Mouse (Mus musculus) cortical plate, adult 2 months (tissue): ENCODE data around the gene Itga9. TPM values are rescaled to one million over a fixed set of nuclear protein-coding genes. Genes with fewer than 3 reads are reported as not detected.

Experiments
- H3K27ac ChIP-seq: fragments of 200-500 bp; 2 replicates; pipeline ENCODE4 v1.5.1; 2012; ENCODE audit warnings: low read length, control low read depth, inconsistent platforms; ENCODE audit not compliant: insufficient read depth
- H3K4me1 ChIP-seq: fragments of 200-500 bp; 2 replicates; pipeline ENCODE4 v1.6.1; 2011; ENCODE audit warnings: low read length; ENCODE audit not compliant: control insufficient read depth, insufficient read depth
- H3K4me3 ChIP-seq: fragments of 200-500 bp; 2 replicates; pipeline ENCODE4 v1.5.1; 2011; ENCODE audit warnings: mild to moderate bottlenecking, low read length, control low read depth; ENCODE audit not compliant: insufficient read depth
- CTCF ChIP-seq: fragments of 200-500 bp; IDR thresholded peaks from 2 replicates; pipeline ENCODE4 v1.5.1; 2011; ENCODE audit warnings: mild to moderate bottlenecking, control low read depth, low read length; ENCODE audit not compliant: insufficient read depth; ENCODE audit errors: extremely low read depth
- POLR2A ChIP-seq: fragments of 200-500 bp; IDR thresholded peaks from 2 replicates; pipeline ENCODE4 v1.6.1; 2011; ENCODE audit warnings: mild to moderate bottlenecking, low read length, control low read depth; ENCODE audit not compliant: insufficient read depth; ENCODE audit errors: extremely low read depth
- polyA plus RNA-seq: library from polyadenylated mRNA; depleted of rRNA; stranded (reverse); fragments of >200 nt; gene quantifications from 2 replicates; pipeline ENCODE4 v1.2.3, GENCODE M21; 2012

Itga9 gene
- polyA plus RNA-seq, 1 experiment, result 2.5 TPM

GRCm38 (mm10) chr9:118843711-118844110 lies 237.2 kb downstream of the Itga9 start:
- Histone ChIP-seq H3K4me3 (no peak overlapping the region), H3K27ac (no peak overlapping the region)
- no peak for TF ChIP-seq CTCF
- no peak for TF ChIP-seq POLR2A

GRCm38 (mm10) chr9:118845003-118845402 lies 238.5 kb downstream of the Itga9 start:
- Histone ChIP-seq H3K4me3 (no peak overlapping the region), H3K4me1 (no peaks in the 10 kb centered on the region), H3K27ac (no peak overlapping the region)
- TF ChIP-seq POLR2A, result no peak
- TF ChIP-seq CTCF, result no peak

More at GRCm38 (mm10) chr9:118843711-118844110, 237.2 kb downstream of the Itga9 start:
- H3K4me1 ChIP-seq, result no peaks in the 10 kb centered on the region

- TF ChIP-seq POLR2A (no peak), CTCF (no peak)
Measured at GRCm38 (mm10) chr9:118846766-118847165, 240.3 kb downstream of the Itga9 start.

GRCm38 (mm10) chr9:118856665-118857064 lies 250.2 kb downstream of the Itga9 start:
- TF ChIP-seq POLR2A (no peak), CTCF (no peak)

More at GRCm38 (mm10) chr9:118846766-118847165, 240.3 kb downstream of the Itga9 start:
- no peak overlapping the region for H3K27ac ChIP-seq
- no peak overlapping the region for H3K4me3 ChIP-seq
- no peaks in the 10 kb centered on the region for H3K4me1 ChIP-seq

GRCm38 (mm10) chr9:118860613-118861141 lies 254.2 kb downstream of the Itga9 start:
- Histone ChIP-seq H3K4me1 (no peaks in the 10 kb centered on the region), H3K4me3 (no peak overlapping the region), H3K27ac (no peak overlapping the region)
- no peak for TF ChIP-seq CTCF
- no peak for TF ChIP-seq POLR2A

More at GRCm38 (mm10) chr9:118856665-118857064, 250.2 kb downstream of the Itga9 start:
- no peak overlapping the region for H3K4me3 ChIP-seq
- no peak overlapping the region for H3K27ac ChIP-seq
- H3K4me1 ChIP-seq, result no peaks in the 10 kb centered on the region

GRCm38 (mm10) chr9:118862214-118862613 lies 255.7 kb downstream of the Itga9 start:
- H3K4me3 ChIP-seq, result no peak overlapping the region
- no peak for TF ChIP-seq CTCF
- TF ChIP-seq POLR2A, result no peak

GRCm38 (mm10) chr9:118862852-118863260 lies 256.4 kb downstream of the Itga9 start:
- Histone ChIP-seq H3K27ac (no peak overlapping the region), H3K4me3 (no peak overlapping the region), H3K4me1 (no peaks in the 10 kb centered on the region)
- no peak for TF ChIP-seq CTCF
- no peak for TF ChIP-seq POLR2A

More at GRCm38 (mm10) chr9:118862214-118862613, 255.7 kb downstream of the Itga9 start:
- no peak overlapping the region for H3K27ac ChIP-seq
- H3K4me1 ChIP-seq, result no peaks in the 10 kb centered on the region

- H3K27ac ChIP-seq, result no peak overlapping the region
- H3K4me3 ChIP-seq, result no peak overlapping the region
- no peaks in the 10 kb centered on the region for H3K4me1 ChIP-seq
- no peak for TF ChIP-seq CTCF
- TF ChIP-seq POLR2A, result no peak
Measured at GRCm38 (mm10) chr9:118863528-118863927, 257.0 kb downstream of the Itga9 start.

GRCm38 (mm10) chr9:118866949-118867348 lies 260.5 kb downstream of the Itga9 start:
- no peak for TF ChIP-seq POLR2A
- no peaks in the 10 kb centered on the region for H3K4me1 ChIP-seq
- H3K4me3 ChIP-seq, result no peak overlapping the region
- no peak overlapping the region for H3K27ac ChIP-seq

GRCm38 (mm10) chr9:118867851-118868250 lies 261.4 kb downstream of the Itga9 start:
- H3K4me3 ChIP-seq, result no peak overlapping the region
- H3K27ac ChIP-seq, result no peak overlapping the region
- no peaks in the 10 kb centered on the region for H3K4me1 ChIP-seq
- TF ChIP-seq CTCF (no peak), POLR2A (no peak)
